17 mouse cellular contexts compared by ENCODE assay signal in the genomic region with DNA sequence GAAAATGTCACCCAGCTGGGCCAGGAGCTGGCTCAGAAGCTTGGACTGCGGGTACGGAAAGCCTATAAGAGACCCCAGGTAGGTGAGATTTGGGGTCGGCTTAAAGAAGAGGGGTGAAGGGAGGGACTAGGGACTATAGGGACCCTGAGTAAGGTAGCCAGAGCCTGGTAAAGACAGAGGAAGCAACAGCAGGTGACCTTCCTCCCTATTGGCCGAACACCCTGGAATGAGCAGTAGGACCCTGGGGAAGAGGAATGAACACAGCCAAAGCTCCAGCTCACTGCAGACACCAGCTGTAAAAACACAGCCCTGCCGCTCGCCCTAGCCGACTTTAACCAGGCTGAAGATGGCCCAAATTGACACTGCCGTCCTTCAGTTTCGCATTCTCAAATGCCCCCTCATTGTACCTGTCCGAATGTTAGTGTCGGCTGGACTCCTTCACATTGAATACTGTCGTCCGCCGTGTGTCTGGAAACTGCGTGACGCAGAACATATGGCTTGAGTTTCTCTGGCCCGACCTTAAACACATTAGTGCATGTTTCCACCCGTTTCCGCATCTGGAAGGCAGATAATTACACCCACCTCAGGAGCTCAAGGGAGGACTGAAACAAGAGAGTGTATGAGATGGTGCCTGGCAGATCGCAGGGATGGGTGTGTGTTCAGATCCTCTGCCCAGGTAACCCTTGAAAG. TPM values are rescaled to one million over a fixed set of nuclear protein-coding genes. Genes with fewer than 3 reads are reported as not detected.
DNase-seq lines count a peak whose midpoint lies in the region; ATAC-seq and TF ChIP-seq lines count a peak whose summit lies in the region.
"Had no signal": no experiment of that assay in that cellular context is flagged by ENCODE, and none has a peak within 500 bp of the region (broad histone marks: within the 10 kb centered on the region; RNA-seq: fewer than 3 reads in every experiment).

No protein-coding gene starts in this region.

- no peak for TF ChIP-seq EP300 in heart, adult 2 months (IDR thresholded peaks at IDR 0.05; ENCODE audit: insufficient read depth, low read depth, low read length)

- no peak for ATAC-seq in megakaryocyte, adult 5-6 weeks (ENCODE audit: poor library complexity, severe bottlenecking)
- no peak for ATAC-seq in intestine, embryonic 16.5 days
- ATAC-seq: forebrain, embryonic 13.5 days had no signal

- H3K27ac ChIP-seq in heart, adult 2 months, result no peak overlapping the region
- H3K27ac ChIP-seq in intestine, embryonic 16.5 days (ENCODE audit: low read length), result no peak overlapping the region
- no peak overlapping the region for H3K27ac ChIP-seq in forebrain, embryonic 10.5 days
- H3K27ac ChIP-seq: forebrain, embryonic 13.5 days; hindbrain, embryonic 15.5 days had no signal

- intact Hi-C loops in heart, postnatal 10 days (cut with DNase I), result no loop called here
- intact Hi-C loops in heart, adult 2 months (cut with DNase I), result no loop called here
- intact Hi-C loops in heart, postnatal 14 days (cut with DNase I), result no loop called here

- H3K27me3 ChIP-seq in heart, adult 2 months (ENCODE audit: control insufficient read depth, insufficient read depth, low read length), result no peaks in the 10 kb centered on the region
- no peaks in the 10 kb centered on the region for H3K27me3 ChIP-seq in intestine, embryonic 16.5 days (replicated peaks; ENCODE audit: control insufficient read depth, insufficient read depth, low read length)
- H3K27me3 ChIP-seq in forebrain, embryonic 10.5 days (ENCODE audit: poor library complexity, severe bottlenecking), result no peaks in the 10 kb centered on the region
- H3K27me3 ChIP-seq: forebrain, embryonic 13.5 days; hindbrain, embryonic 15.5 days had no signal

- TF ChIP-seq POLR2A in heart, adult 2 months (IDR thresholded peaks at IDR 0.05; ENCODE audit: insufficient read depth, low read depth, low read length), result no peak

- DNase-seq in heart, postnatal 10 days, result peak; percentile 39 to 40
- no peak for DNase-seq in heart, adult 2 months
- DNase-seq in MN1 (ENCODE audit: low spot score), result peak; percentile 85
- peak; percentile 34 for DNase-seq in embryo, embryonic 10.5 days (ENCODE audit: low spot score)
- DNase-seq in heart, postnatal 14 days, result peak; percentile 19 to 30
- no peak for DNase-seq in forebrain, embryonic 10.5 days (ENCODE audit: extremely low spot score, low spot score)
- DNase-seq: adrenal gland, postnatal 14 days; cerebellum, adult 9-10 months; kidney, adult 2 months; right cerebral cortex, adult 18-20 months; thymus, postnatal 4 days had no signal

- no peak overlapping the region for H3K9ac ChIP-seq in heart, adult 2 months (ENCODE audit: low read depth, low read length)
- no peak overlapping the region for H3K9ac ChIP-seq in intestine, embryonic 16.5 days (ENCODE audit: low read depth, low read length)
- H3K9ac ChIP-seq: forebrain, embryonic 13.5 days; hindbrain, embryonic 15.5 days had no signal

- no peak overlapping the region for H3K4me3 ChIP-seq in heart, adult 2 months
- no peak overlapping the region for H3K4me3 ChIP-seq in intestine, embryonic 16.5 days (ENCODE audit: low read length)
- no peak overlapping the region for H3K4me3 ChIP-seq in forebrain, embryonic 10.5 days
- H3K4me3 ChIP-seq: forebrain, embryonic 13.5 days; hindbrain, embryonic 15.5 days had no signal

- H3K9me3 ChIP-seq in intestine, embryonic 16.5 days (ENCODE audit: control insufficient read depth, low read length), result no peaks in the 10 kb centered on the region
- peaks cover 3% of the 10 kb centered on the region; the same call in 1 of the 2 replicates for H3K9me3 ChIP-seq in forebrain, embryonic 10.5 days
- H3K9me3 ChIP-seq: forebrain, embryonic 13.5 days; G1E; hindbrain, embryonic 15.5 days had no signal

- no peak overlapping the region for H3K4me2 ChIP-seq in intestine, embryonic 16.5 days (ENCODE audit: low read depth, low read length)
- H3K4me2 ChIP-seq: forebrain, embryonic 13.5 days; hindbrain, embryonic 15.5 days; midbrain, embryonic 11.5 days had no signal

- H3K4me1 ChIP-seq in heart, adult 2 months (ENCODE audit: control insufficient read depth, insufficient read depth, low read length), result peaks cover 1% of the 10 kb centered on the region
- H3K4me1 ChIP-seq in intestine, embryonic 16.5 days (ENCODE audit: control insufficient read depth, insufficient read depth, low read length), result no peaks in the 10 kb centered on the region
- H3K4me1 ChIP-seq in forebrain, embryonic 10.5 days, result peaks cover 15% of the 10 kb centered on the region; the same call in 1 of the 2 replicates
- H3K4me1 ChIP-seq: forebrain, embryonic 13.5 days; hindbrain, embryonic 15.5 days had no signal

- TF ChIP-seq CTCF in heart, adult 2 months (IDR thresholded peaks at IDR 0.05), result no peak

- H3K36me3 ChIP-seq in heart, adult 2 months (ENCODE audit: control insufficient read depth, insufficient read depth, low read length), result no peaks in the 10 kb centered on the region
- peaks cover 4% of the 10 kb centered on the region for H3K36me3 ChIP-seq in intestine, embryonic 16.5 days (ENCODE audit: control insufficient read depth, insufficient read depth, low read length)
- H3K36me3 ChIP-seq in forebrain, embryonic 10.5 days (replicated peaks), result peaks cover 98% of the 10 kb centered on the region

- WGBS in heart, adult 2 months, result 80% methylated on average over 20 of the region's 20 CpGs
- 77% methylated on average over 20 of the region's 20 CpGs for whole genome bisulfite sequencing in intestine, embryonic 16.5 days
- 76% methylated on average over 20 of the region's 20 CpGs for WGBS in forebrain, embryonic 10.5 days

- H3K79me2 ChIP-seq in heart, adult 2 months (replicated peaks; ENCODE audit: control insufficient read depth, insufficient read depth, low read length), result no peaks in the 10 kb centered on the region

RNA-seq across cellular contexts. Expression of a gene that starts 27.2 kb away (rescaled TPM):
- 10 to 100 TPM; 41.5 to 43.3 TPM for total RNA-seq in heart, postnatal 10 days (2021)
- total RNA-seq in heart, adult 2 months (2021), result 10 to 100 TPM; 25.7 to 27.3 TPM
- 14.1 and 19.1 TPM in 2 replicates for polyA plus RNA-seq in heart, adult 2 months (2012; rRNA removed)
- total RNA-seq in heart, postnatal 14 days (2021), result 10 to 100 TPM; 28.1 to 35.2 TPM
- 29.8 and 32.0 TPM in 2 replicates for total RNA-seq in megakaryocyte, adult 5-6 weeks (2015)
- total RNA-seq in megakaryocyte, adult 5-6 weeks (2017), result 76.5 and 79.1 TPM in 2 replicates
- 81.1 and 90.4 TPM in 2 replicates for polyA plus RNA-seq in intestine, embryonic 16.5 days (2015; fragmentation: Nextera tagmentation; extraction: Ambion mirVana)
- polyA plus RNA-seq in forebrain, embryonic 10.5 days (2016; fragmentation: Nextera tagmentation; extraction: Ambion mirVana), result 196 and 198 TPM in 2 replicates

RNA-seq across cellular contexts. Expression of a gene that starts 27.7 kb away (rescaled TPM):
- 10 to 100 TPM; 83.1 to 91.3 TPM for total RNA-seq in heart, postnatal 10 days (2021)
- 10 to 100 TPM; 65.5 to 74.9 TPM for total RNA-seq in heart, adult 2 months (2021)
- polyA plus RNA-seq in heart, adult 2 months (2012; rRNA removed), result 30.9 and 35.9 TPM in 2 replicates
- 10 to 100 TPM; 74.9 to 78.7 TPM for total RNA-seq in heart, postnatal 14 days (2021)
- 5.8 and 6.2 TPM in 2 replicates for total RNA-seq in megakaryocyte, adult 5-6 weeks (2015)
- total RNA-seq in megakaryocyte, adult 5-6 weeks (2017), result 5.5 and 7.0 TPM in 2 replicates
- polyA plus RNA-seq in intestine, embryonic 16.5 days (2015; fragmentation: Nextera tagmentation; extraction: Ambion mirVana), result 11.7 and 12.0 TPM in 2 replicates
- polyA plus RNA-seq in forebrain, embryonic 10.5 days (2016; fragmentation: Nextera tagmentation; extraction: Ambion mirVana), result 43.4 and 44.3 TPM in 2 replicates

RNA-seq across cellular contexts. Expression of a gene that starts 29.6 kb away (rescaled TPM):
- total RNA-seq in heart, postnatal 10 days (2021), result 10 to 100 TPM; 51.7 to 74.0 TPM
- 100 to 1,000 TPM in 1 of 2 experiments, 10 to 100 TPM in 1; 46.7 to 127 TPM for total RNA-seq in heart, adult 2 months (2021)
- polyA plus RNA-seq in heart, adult 2 months (2012; rRNA removed), result 76.7 and 100 TPM in 2 replicates
- total RNA-seq in heart, postnatal 14 days (2021), result 10 to 100 TPM; 69.3 to 93.0 TPM
- 3.1 and 3.3 TPM in 2 replicates for total RNA-seq in megakaryocyte, adult 5-6 weeks (2015)
- 6.5 and 8.6 TPM in 2 replicates for total RNA-seq in megakaryocyte, adult 5-6 weeks (2017)
- polyA plus RNA-seq in intestine, embryonic 16.5 days (2015; fragmentation: Nextera tagmentation; extraction: Ambion mirVana), result 12.5 and 14.5 TPM in 2 replicates
- 13.5 and 13.7 TPM in 2 replicates for polyA plus RNA-seq in forebrain, embryonic 10.5 days (2016; fragmentation: Nextera tagmentation; extraction: Ambion mirVana)

Comparison
In these comparisons a context has a peak if more than half of its experiments do, and no peak if none do; other contexts are left out.
1. DNase-seq: peak in heart, postnatal 10 days (2 of 2), MN1 (single experiment), embryo, embryonic 10.5 days (single experiment) and heart, postnatal 14 days (2 of 2); none in heart, adult 2 months (0 of 2) and forebrain, embryonic 10.5 days (single experiment).
2. RNA of a gene that starts 27.7 kb away (total RNA-seq): 83.1 to 91.3 TPM in heart, postnatal 10 days, 74.9 to 78.7 TPM in heart, postnatal 14 days and 65.5 to 74.9 TPM in heart, adult 2 months; 5.5 to 7.0 TPM in megakaryocyte, adult 5-6 weeks; every median in the first group is over 4 times any median in the second.
3. RNA of a gene that starts 29.6 kb away (total RNA-seq): 46.7 to 127 TPM in heart, adult 2 months, 69.3 to 93.0 TPM in heart, postnatal 14 days and 51.7 to 74.0 TPM in heart, postnatal 10 days; 3.1 to 8.6 TPM in megakaryocyte, adult 5-6 weeks; every median in the first group is over 4 times any median in the second.